Mouse (Mus musculus): Measurements from ENCODE around the gene Mrpl47.
"Not testable (repeated sequence)": the region's sequence is repeated elsewhere in the genome, so short reads cannot be mapped to it uniquely, and the experiment has no call there.

Gene Mrpl47

GRCm38 (mm10) chr3:32737172-32737655 is at the start of gene Mrpl47:
Gene Mrpl47, minus strand, starts transcription at chr3:32737605.
- no peak for DNase-seq (ENCODE audit: extremely low read depth, insufficient read length, low spot score)

GRCm38 (mm10) chr3:32770781-32771180 is 33.4 kb upstream of the Mrpl47 start:
- DNase-seq (ENCODE audit: extremely low read depth, insufficient read length, low spot score) = no peak

GRCm38 (mm10) chr3:32763902-32764301 is 26.5 kb upstream of the Mrpl47 start:
- no peak for DNase-seq (ENCODE audit: extremely low read depth, insufficient read length, low spot score)

- DNase-seq (ENCODE audit: extremely low read depth, insufficient read length, low spot score) = no peak
These were observed 25.6 kb upstream of the Mrpl47 start for GRCm38 (mm10) chr3:32762962-32763361.

GRCm38 (mm10) chr3:32759212-32759611 is 21.8 kb upstream of the Mrpl47 start:
- no peak for DNase-seq (ENCODE audit: extremely low read depth, insufficient read length, low spot score)

GRCm38 (mm10) chr3:32754384-32754915 is 17.0 kb upstream of the Mrpl47 start:
- no peak for DNase-seq (ENCODE audit: extremely low read depth, insufficient read length, low spot score)

GRCm38 (mm10) chr3:32749820-32750579 is 12.6 kb upstream of the Mrpl47 start:
- no peak for DNase-seq (ENCODE audit: extremely low read depth, insufficient read length, low spot score)

- DNase-seq (ENCODE audit: extremely low read depth, insufficient read length, low spot score) = no peak
These were observed 11.0 kb upstream of the Mrpl47 start for GRCm38 (mm10) chr3:32748384-32748783.

- not testable (repeated sequence) for DNase-seq (ENCODE audit: extremely low read depth, insufficient read length, low spot score)
These were observed 8.0 kb upstream of the Mrpl47 start for GRCm38 (mm10) chr3:32745426-32745825.

GRCm38 (mm10) chr3:32745001-32745400 is 7.6 kb upstream of the Mrpl47 start:
- DNase-seq (ENCODE audit: extremely low read depth, insufficient read length, low spot score) = no peak

- DNase-seq (ENCODE audit: extremely low read depth, insufficient read length, low spot score) = no peak
These were observed 4.9 kb upstream of the Mrpl47 start for GRCm38 (mm10) chr3:32742276-32742780.

- DNase-seq (ENCODE audit: extremely low read depth, insufficient read length, low spot score) = no peak
These were observed 1.1 kb upstream of the Mrpl47 start for GRCm38 (mm10) chr3:32738549-32738948.

GRCm38 (mm10) chr3:32736244-32737171 is 897 bp downstream of the Mrpl47 start, which contains the start of gene Ndufb5:
Gene Ndufb5, plus strand, starts transcription at chr3:32736990.
- DNase-seq (ENCODE audit: extremely low read depth, insufficient read length, low spot score) = peak; percentile 93

GRCm38 (mm10) chr3:32727861-32728260 is 9.5 kb downstream of the Mrpl47 start:
- no peak for DNase-seq (ENCODE audit: extremely low read depth, insufficient read length, low spot score)

- DNase-seq (ENCODE audit: extremely low read depth, insufficient read length, low spot score) = no peak
These were observed 11.5 kb downstream of the Mrpl47 start for GRCm38 (mm10) chr3:32725951-32726350.

- DNase-seq (ENCODE audit: extremely low read depth, insufficient read length, low spot score) = no peak
These were observed 13.2 kb downstream of the Mrpl47 start for GRCm38 (mm10) chr3:32724191-32724590.

GRCm38 (mm10) chr3:32718271-32718670 is 19.1 kb downstream of the Mrpl47 start:
- no peak for DNase-seq (ENCODE audit: extremely low read depth, insufficient read length, low spot score)

- not testable (repeated sequence) for DNase-seq (ENCODE audit: extremely low read depth, insufficient read length, low spot score)
These were observed 20.0 kb downstream of the Mrpl47 start for GRCm38 (mm10) chr3:32717403-32717802.

- no peak for DNase-seq (ENCODE audit: extremely low read depth, insufficient read length, low spot score)
These were observed 23.7 kb downstream of the Mrpl47 start for GRCm38 (mm10) chr3:32713711-32714110.

GRCm38 (mm10) chr3:32709388-32709787 is 28.0 kb downstream of the Mrpl47 start:
- DNase-seq (ENCODE audit: extremely low read depth, insufficient read length, low spot score) = no peak

All from 3134 (cell line).